Comparison of ENCODE assay signal across 25 mouse cellular contexts in the genomic region with DNA sequence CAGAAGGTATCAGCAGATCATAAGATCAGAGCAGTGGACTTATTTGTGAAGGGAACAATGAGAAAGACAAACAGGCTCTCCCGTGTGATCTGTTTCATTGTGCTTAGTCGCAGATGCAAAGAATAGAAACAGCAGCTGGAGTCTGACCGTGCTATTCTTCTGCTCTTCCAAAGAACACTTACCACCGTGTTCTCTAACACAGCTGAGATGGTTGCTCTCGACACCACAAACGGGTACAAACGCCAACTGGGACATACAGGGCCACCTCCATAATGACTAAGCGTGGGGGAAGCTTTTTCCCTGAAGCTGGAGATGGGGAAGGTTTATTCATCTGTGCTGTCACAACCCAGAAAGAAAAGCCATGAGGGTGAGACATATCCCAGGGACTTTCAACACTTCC.
DNase-seq lines count a peak whose midpoint lies in the region; ATAC-seq and TF ChIP-seq lines count a peak whose summit lies in the region.
"Had no signal": no experiment of that assay in that cellular context is flagged by ENCODE, and none has a peak within 500 bp of the region (broad histone marks: within the 10 kb centered on the region; RNA-seq: fewer than 3 reads in every experiment).

No protein-coding gene starts in this region.

- WGBS in midbrain, embryonic 10.5 days: 27% methylated on average over 8 of the region's 8 CpGs
- WGBS in midbrain, embryonic 15.5 days: 19% methylated on average over 8 of the region's 8 CpGs

- no peak overlapping the region for H3K4me2 ChIP-seq in midbrain, embryonic 15.5 days
- H3K4me2 ChIP-seq: forebrain, embryonic 13.5 days; heart, embryonic 12.5 days; limb, embryonic 13.5 days; liver, embryonic 12.5 days; midbrain, embryonic 11.5 days; neural tube, embryonic 15.5 days; stomach, embryonic 15.5 days had no signal

- intact Hi-C loops in gastrocnemius, adult 2 months (cut with DNase I): no loop called here

- H3K4me1 ChIP-seq in midbrain, embryonic 10.5 days: peaks cover 6% of the 10 kb centered on the region
- H3K4me1 ChIP-seq in midbrain, embryonic 15.5 days: no peaks in the 10 kb centered on the region
- H3K4me1 ChIP-seq: forebrain, embryonic 13.5 days; heart, embryonic 12.5 days; liver, embryonic 12.5 days; neural tube, embryonic 15.5 days; stomach, embryonic 15.5 days had no signal

- 0 out of 2 replicates have a peak overlapping the region, but pooled peaks have one; percentile 28 for H3K27ac ChIP-seq in layer of hippocampus, adult 2 months
- H3K27ac ChIP-seq in midbrain, embryonic 10.5 days (replicated peaks): 0 out of 2 replicates have a peak overlapping the region, but pooled peaks have one; percentile 24
- H3K27ac ChIP-seq in midbrain, embryonic 15.5 days: no peak overlapping the region
- no peak overlapping the region for H3K27ac ChIP-seq in gastrocnemius, adult 2 months
- H3K27ac ChIP-seq: forebrain, embryonic 13.5 days; hindbrain, embryonic 10.5 days; left cerebral cortex, adult 2 months; limb, embryonic 13.5 days; liver, embryonic 12.5 days; neural tube, embryonic 15.5 days; stomach, embryonic 15.5 days had no signal

- H3K36me3 ChIP-seq in midbrain, embryonic 10.5 days: no peaks in the 10 kb centered on the region
- H3K36me3 ChIP-seq in midbrain, embryonic 15.5 days (replicated peaks): no peaks in the 10 kb centered on the region
- H3K36me3 ChIP-seq: heart, embryonic 12.5 days; hindbrain, embryonic 10.5 days; limb, embryonic 13.5 days; liver, embryonic 12.5 days; neural tube, embryonic 15.5 days; stomach, embryonic 15.5 days had no signal

- DNase-seq in frontal cortex, adult 2 months (ENCODE audit: extremely low spot score in 1 of 2, low spot score in 1 of 2): peak; percentile 32 to 62
- no peak for DNase-seq in frontal cortex, postnatal 25 days (ENCODE audit: low spot score in 2 of 2)
- DNase-seq in layer of hippocampus, adult 2 months (ENCODE audit: low spot score in 2 of 2): peak; percentile 22 to 39
- DNase-seq in layer of hippocampus, postnatal 14 days (ENCODE audit: low spot score in 2 of 2): no peak
- DNase-seq in midbrain, embryonic 10.5 days (ENCODE audit: low spot score): no peak
- DNase-seq in right cerebral cortex, postnatal 36 days (ENCODE audit: low spot score in 2 of 2): peak; percentile 9 to 59
- no peak for DNase-seq in gastrocnemius, adult 2 months
- DNase-seq: adrenal gland, postnatal 14 days; cerebellum, adult 8-10 months; heart, postnatal 10 days; kidney, postnatal 25 days; lung, adult 18-20 months; lung, postnatal 10 days had no signal

- no peak for ATAC-seq in midbrain, embryonic 15.5 days (replicated peaks)
- ATAC-seq: forebrain, embryonic 13.5 days; hindbrain, embryonic 16.5 days; intestine, embryonic 16.5 days; liver, embryonic 12.5 days had no signal

- H3K9ac ChIP-seq in midbrain, embryonic 15.5 days: no peak overlapping the region
- H3K9ac ChIP-seq: forebrain, embryonic 13.5 days; heart, embryonic 12.5 days; limb, embryonic 13.5 days; liver, embryonic 12.5 days; neural tube, embryonic 15.5 days; stomach, embryonic 15.5 days had no signal

- peaks cover 6% of the 10 kb centered on the region; the same call in 1 of the 2 replicates for H3K9me3 ChIP-seq in midbrain, embryonic 10.5 days (replicated peaks)
- no peaks in the 10 kb centered on the region for H3K9me3 ChIP-seq in midbrain, embryonic 15.5 days
- H3K9me3 ChIP-seq: forebrain, embryonic 13.5 days; limb, embryonic 13.5 days; liver, embryonic 12.5 days; neural tube, embryonic 15.5 days; stomach, embryonic 15.5 days had no signal

- H3K4me3 ChIP-seq in layer of hippocampus, adult 2 months: no peak overlapping the region
- H3K4me3 ChIP-seq in midbrain, embryonic 10.5 days: no peak overlapping the region
- no peak overlapping the region for H3K4me3 ChIP-seq in midbrain, embryonic 15.5 days
- H3K4me3 ChIP-seq in gastrocnemius, adult 2 months: no peak overlapping the region
- H3K4me3 ChIP-seq: forebrain, embryonic 13.5 days; heart, embryonic 12.5 days; hindbrain, embryonic 10.5 days; left cerebral cortex, adult 2 months; limb, embryonic 13.5 days; liver, embryonic 12.5 days; neural tube, embryonic 15.5 days; stomach, embryonic 15.5 days had no signal

- H3K27me3 ChIP-seq in midbrain, embryonic 10.5 days (ENCODE audit: low read depth, poor library complexity, severe bottlenecking): no peaks in the 10 kb centered on the region
- no peaks in the 10 kb centered on the region for H3K27me3 ChIP-seq in midbrain, embryonic 15.5 days (replicated peaks)
- H3K27me3 ChIP-seq: forebrain, embryonic 13.5 days; heart, embryonic 12.5 days; limb, embryonic 13.5 days; liver, embryonic 12.5 days; neural tube, embryonic 15.5 days; stomach, embryonic 15.5 days had no signal

- no peak for TF ChIP-seq CTCF in layer of hippocampus, adult 2 months (conservative IDR thresholded peaks at IDR 0.05)
- TF ChIP-seq CTCF in gastrocnemius, adult 2 months (IDR thresholded peaks at IDR 0.05): no peak

Comparison
In these comparisons a context has a peak if more than half of its experiments do, and no peak if none do; other contexts are left out.
1. DNase-seq: peak in frontal cortex, adult 2 months (2 of 2), layer of hippocampus, adult 2 months (2 of 2) and right cerebral cortex, postnatal 36 days (2 of 2); none in frontal cortex, postnatal 25 days (0 of 2), layer of hippocampus, postnatal 14 days (0 of 2), midbrain, embryonic 10.5 days (single experiment) and gastrocnemius, adult 2 months (single experiment).
2. H3K27ac ChIP-seq: peak in layer of hippocampus, adult 2 months (single experiment) and midbrain, embryonic 10.5 days (single experiment); none in midbrain, embryonic 15.5 days (single experiment) and gastrocnemius, adult 2 months (single experiment).